Mouse (Mus musculus): Measurements from ENCODE around the gene Casq2. TPM values are rescaled to one million over a fixed set of nuclear protein-coding genes. Genes with fewer than 3 reads are reported as not detected.

Gene Casq2
- polyA plus RNA-seq, 1 experiment from 2014 or later: 1.7 TPM

GRCm38 (mm10) chr3:102062671-102063010 is 23.6 kb upstream of the Casq2 start:
- Histone ChIP-seq H3K9me3 (no peaks in the 10 kb centered on the region), H3K27ac (no peak overlapping the region), H3K27me3 (replicated peaks) (no peaks in the 10 kb centered on the region), H3K4me3 (replicated peaks) (no peak overlapping the region), H3K4me1 (peaks cover 9% of the 10 kb centered on the region; the same call in 1 of the 2 replicates), H3K9ac (no peak overlapping the region), H3K4me2 (no peak overlapping the region), H3K36me3 (no peaks in the 10 kb centered on the region)
- WGBS: 40% methylated on average over 8 of the region's 8 CpGs
- no peak for ATAC-seq (ENCODE audit: insufficient read depth, low FRiP score, low read depth)

DNA sequence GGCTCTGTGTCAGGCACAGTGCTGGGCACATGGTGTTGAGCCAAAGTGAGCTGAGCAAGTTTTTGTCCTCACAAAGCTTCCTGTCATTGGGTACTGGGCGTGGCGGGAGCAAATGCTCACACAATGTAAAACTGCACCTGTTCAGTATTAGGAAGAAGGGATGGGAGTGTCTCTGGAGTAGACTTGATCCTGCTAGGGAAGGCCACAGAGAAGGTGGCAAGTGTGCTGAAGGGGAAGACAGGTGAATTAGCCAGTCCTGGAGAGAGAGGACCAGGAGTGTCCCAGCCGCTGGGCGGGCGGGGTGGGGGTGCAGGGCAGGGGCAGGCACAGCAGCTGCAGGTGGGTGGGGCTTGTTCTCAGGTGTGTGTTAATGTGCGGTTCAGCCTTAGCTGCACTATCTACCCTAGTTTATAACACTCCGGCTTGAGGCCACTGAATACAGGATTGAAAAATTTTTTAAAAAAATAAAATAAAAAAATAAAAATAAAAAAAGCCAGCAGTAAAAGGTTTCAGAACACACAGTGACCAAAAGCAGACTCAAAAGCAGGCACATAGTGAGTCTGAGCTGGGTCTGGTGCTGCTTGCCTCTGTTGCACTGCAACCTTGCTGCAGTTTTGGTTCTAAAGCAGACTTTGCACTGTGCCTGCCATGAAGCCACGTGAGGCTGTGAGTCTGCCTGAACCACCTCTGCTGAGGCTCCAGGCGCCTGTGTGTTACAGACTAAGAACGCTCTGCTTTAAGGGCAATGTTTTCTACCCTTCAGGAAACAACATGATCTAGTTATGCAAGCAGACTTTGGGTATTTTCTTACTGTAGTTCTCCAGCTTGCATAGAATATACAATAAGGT is 22.7 kb upstream of the Casq2 start:
- no peak overlapping the region for H3K9ac ChIP-seq
- no peak overlapping the region for H3K4me3 ChIP-seq (replicated peaks)
- 69% methylated on average over 10 of the region's 10 CpGs for WGBS
- peaks cover 9% of the 10 kb centered on the region; the same call in 1 of the 2 replicates for H3K4me1 ChIP-seq
- ATAC-seq (ENCODE audit: insufficient read depth, low FRiP score, low read depth): peak; percentile 65; the same call in 1 of the 2 replicates
- no peak overlapping the region for H3K4me2 ChIP-seq
- H3K36me3 ChIP-seq: no peaks in the 10 kb centered on the region
- H3K27me3 ChIP-seq (replicated peaks): no peaks in the 10 kb centered on the region
- H3K27ac ChIP-seq: no peak overlapping the region
- H3K9me3 ChIP-seq: no peaks in the 10 kb centered on the region

GRCm38 (mm10) chr3:102064566-102064965 is 21.6 kb upstream of the Casq2 start:
- Histone ChIP-seq H3K27ac (no peak overlapping the region), H3K9ac (no peak overlapping the region), H3K9me3 (no peaks in the 10 kb centered on the region), H3K36me3 (no peaks in the 10 kb centered on the region), H3K4me2 (no peak overlapping the region), H3K4me3 (replicated peaks) (no peak overlapping the region), H3K27me3 (replicated peaks) (no peaks in the 10 kb centered on the region), H3K4me1 (peaks cover 9% of the 10 kb centered on the region; the same call in 1 of the 2 replicates)
- WGBS: 74% methylated on average over 6 of the region's 6 CpGs
- no peak for ATAC-seq (ENCODE audit: insufficient read depth, low FRiP score, low read depth)

DNA sequence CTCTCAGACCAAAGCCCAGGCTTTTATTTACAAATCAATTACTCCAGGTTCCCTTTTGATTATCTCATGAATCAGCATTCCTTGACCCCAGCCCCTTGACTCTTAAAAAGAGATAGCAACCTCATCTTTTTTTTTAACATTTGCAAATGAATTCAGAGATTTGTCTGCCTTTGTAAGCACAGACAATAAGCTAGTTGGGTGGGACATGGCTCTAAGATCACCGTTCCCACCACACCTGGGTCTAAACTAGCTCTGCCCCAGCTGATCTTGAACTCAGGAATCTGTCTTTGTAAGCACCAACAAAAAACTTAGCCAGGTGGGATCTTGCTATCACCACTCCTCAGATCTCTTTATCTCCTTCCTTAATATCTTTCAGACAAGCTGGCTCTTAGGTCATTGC is 18.9 kb upstream of the Casq2 start:
- Histone ChIP-seq H3K27me3 (replicated peaks) (no peaks in the 10 kb centered on the region), H3K4me3 (replicated peaks) (no peak overlapping the region), H3K4me2 (no peak overlapping the region), H3K27ac (no peak overlapping the region), H3K9me3 (no peaks in the 10 kb centered on the region), H3K36me3 (no peaks in the 10 kb centered on the region), H3K9ac (no peak overlapping the region), H3K4me1 (peaks cover 7% of the 10 kb centered on the region; the same call in 1 of the 2 replicates)
- WGBS: 70% methylated on average over 1 of the region's 1 CpGs
- no peak for ATAC-seq (ENCODE audit: insufficient read depth, low FRiP score, low read depth)

GRCm38 (mm10) chr3:102067861-102068260 is 18.4 kb upstream of the Casq2 start:
- Histone ChIP-seq H3K27ac (no peak overlapping the region), H3K36me3 (no peaks in the 10 kb centered on the region), H3K4me3 (replicated peaks) (no peak overlapping the region), H3K27me3 (replicated peaks) (no peaks in the 10 kb centered on the region), H3K9me3 (no peaks in the 10 kb centered on the region), H3K4me1 (0 out of 2 replicates have a peak, but pooled peaks cover 1% of the 10 kb centered on the region), H3K9ac (no peak overlapping the region), H3K4me2 (no peak overlapping the region)
- WGBS: 95% methylated on average over 2 of the region's 2 CpGs
- ATAC-seq (ENCODE audit: insufficient read depth, low FRiP score, low read depth): no peak

DNA sequence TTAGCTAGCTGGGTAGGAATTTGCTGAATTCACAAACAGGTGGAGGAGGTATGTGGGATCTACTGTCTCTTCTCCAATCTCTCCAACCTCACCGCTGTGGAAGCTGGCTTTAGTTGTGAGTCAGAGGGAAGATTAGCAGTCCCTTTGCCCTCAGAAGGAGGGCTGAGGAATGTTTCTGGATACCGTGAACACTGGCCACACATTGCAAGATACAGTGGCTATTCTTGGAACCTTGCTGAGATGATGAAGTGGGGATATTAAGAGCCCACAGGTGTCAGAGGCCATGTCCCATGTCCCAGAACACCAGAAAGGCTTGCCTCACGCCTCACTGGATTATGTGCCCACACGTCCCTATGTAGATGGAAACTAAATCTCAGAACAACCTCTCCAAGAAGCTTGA is 17.0 kb upstream of the Casq2 start:
- Histone ChIP-seq H3K27me3 (replicated peaks) (no peaks in the 10 kb centered on the region), H3K27ac (no peak overlapping the region), H3K4me3 (replicated peaks) (no peak overlapping the region), H3K4me1 (no peaks in the 10 kb centered on the region), H3K9me3 (no peaks in the 10 kb centered on the region), H3K36me3 (no peaks in the 10 kb centered on the region), H3K9ac (no peak overlapping the region), H3K4me2 (no peak overlapping the region)
- no peak for ATAC-seq (ENCODE audit: insufficient read depth, low FRiP score, low read depth)
- 75% methylated on average over 4 of the region's 4 CpGs for WGBS

DNA sequence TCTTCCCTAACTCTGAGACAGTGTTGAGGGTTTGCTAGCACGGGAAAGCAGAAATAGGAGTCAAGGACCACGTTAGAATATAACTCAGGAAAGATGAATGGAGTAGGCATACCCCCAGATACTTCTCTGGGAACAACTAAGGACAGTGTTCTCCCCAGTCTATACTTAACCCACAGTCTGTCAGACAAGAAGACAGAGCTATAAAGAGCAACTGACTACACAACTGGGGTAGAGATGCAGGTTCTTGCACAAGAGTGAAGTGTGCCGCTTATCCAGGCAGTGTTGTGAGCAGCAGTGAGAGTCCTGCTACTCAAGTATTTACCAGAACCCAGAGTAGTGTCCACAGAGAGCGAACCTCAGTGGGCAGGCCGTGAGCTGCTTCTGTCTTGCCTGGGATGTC is 16.5 kb upstream of the Casq2 start:
- Histone ChIP-seq H3K4me3 (replicated peaks) (no peak overlapping the region), H3K36me3 (no peaks in the 10 kb centered on the region), H3K9me3 (no peaks in the 10 kb centered on the region), H3K4me1 (no peaks in the 10 kb centered on the region), H3K27me3 (replicated peaks) (no peaks in the 10 kb centered on the region), H3K27ac (no peak overlapping the region), H3K4me2 (no peak overlapping the region), H3K9ac (no peak overlapping the region)
- ATAC-seq (ENCODE audit: insufficient read depth, low FRiP score, low read depth): no peak
- WGBS: 84% methylated on average over 5 of the region's 5 CpGs

- Histone ChIP-seq H3K4me3 (replicated peaks) (no peak overlapping the region), H3K4me2 (no peak overlapping the region), H3K27me3 (replicated peaks) (no peaks in the 10 kb centered on the region), H3K36me3 (no peaks in the 10 kb centered on the region), H3K4me1 (no peaks in the 10 kb centered on the region), H3K27ac (no peak overlapping the region), H3K9me3 (no peaks in the 10 kb centered on the region), H3K9ac (no peak overlapping the region)
- 82% methylated on average over 7 of the region's 7 CpGs for WGBS
- ATAC-seq (ENCODE audit: insufficient read depth, low FRiP score, low read depth): no peak
Observed at GRCm38 (mm10) chr3:102070360-102070759, 15.9 kb upstream of the Casq2 start.

DNA sequence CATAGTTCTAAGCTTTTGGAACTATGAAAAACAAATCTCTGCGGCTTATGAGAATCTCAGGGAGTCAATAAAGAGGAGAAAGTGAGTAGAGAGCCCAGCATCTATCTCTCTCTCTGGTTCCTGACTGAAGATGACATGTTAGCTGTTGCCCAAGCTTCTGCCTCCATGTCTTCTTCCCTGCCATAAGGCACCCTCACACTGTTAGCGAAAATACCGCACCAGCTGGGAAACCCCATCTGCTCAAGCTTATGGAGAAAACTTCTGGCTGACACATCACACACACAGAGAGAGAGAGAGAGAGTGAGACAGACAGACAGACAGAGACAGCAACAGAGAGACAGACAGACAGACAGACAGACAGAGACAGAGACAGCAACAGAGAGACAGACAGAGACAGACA is 15.2 kb upstream of the Casq2 start:
- ATAC-seq (ENCODE audit: insufficient read depth, low FRiP score, low read depth): no peak
- H3K27ac ChIP-seq: no peak overlapping the region
- no peaks in the 10 kb centered on the region for H3K36me3 ChIP-seq
- H3K4me2 ChIP-seq: no peak overlapping the region
- H3K9ac ChIP-seq: no peak overlapping the region
- H3K9me3 ChIP-seq: no peaks in the 10 kb centered on the region
- WGBS: 93% methylated on average over 3 of the region's 3 CpGs
- no peaks in the 10 kb centered on the region for H3K4me1 ChIP-seq
- no peak overlapping the region for H3K4me3 ChIP-seq (replicated peaks)
- no peaks in the 10 kb centered on the region for H3K27me3 ChIP-seq (replicated peaks)

- H3K27ac ChIP-seq: no peak overlapping the region
- ATAC-seq (ENCODE audit: insufficient read depth, low FRiP score, low read depth): no peak
- H3K4me2 ChIP-seq: no peak overlapping the region
- no peaks in the 10 kb centered on the region for H3K4me1 ChIP-seq
- no peak overlapping the region for H3K9ac ChIP-seq
- no peaks in the 10 kb centered on the region for H3K36me3 ChIP-seq
- 82% methylated on average over 2 of the region's 2 CpGs for WGBS
- H3K4me3 ChIP-seq (replicated peaks): no peak overlapping the region
- H3K9me3 ChIP-seq: no peaks in the 10 kb centered on the region
- no peaks in the 10 kb centered on the region for H3K27me3 ChIP-seq (replicated peaks)
Observed at GRCm38 (mm10) chr3:102079413-102079812, 6.8 kb upstream of the Casq2 start.

- Histone ChIP-seq H3K27me3 (replicated peaks) (no peaks in the 10 kb centered on the region), H3K36me3 (no peaks in the 10 kb centered on the region), H3K27ac (no peak overlapping the region), H3K4me3 (replicated peaks) (no peak overlapping the region), H3K4me2 (no peak overlapping the region), H3K9me3 (no peaks in the 10 kb centered on the region), H3K9ac (no peak overlapping the region), H3K4me1 (0 out of 2 replicates have a peak, but pooled peaks cover 3% of the 10 kb centered on the region)
- peak; percentile 75 for ATAC-seq (ENCODE audit: insufficient read depth, low FRiP score, low read depth)
- WGBS: 15% methylated on average over 3 of the region's 3 CpGs
Observed at GRCm38 (mm10) chr3:102081862-102082261, 4.4 kb upstream of the Casq2 start.

DNA sequence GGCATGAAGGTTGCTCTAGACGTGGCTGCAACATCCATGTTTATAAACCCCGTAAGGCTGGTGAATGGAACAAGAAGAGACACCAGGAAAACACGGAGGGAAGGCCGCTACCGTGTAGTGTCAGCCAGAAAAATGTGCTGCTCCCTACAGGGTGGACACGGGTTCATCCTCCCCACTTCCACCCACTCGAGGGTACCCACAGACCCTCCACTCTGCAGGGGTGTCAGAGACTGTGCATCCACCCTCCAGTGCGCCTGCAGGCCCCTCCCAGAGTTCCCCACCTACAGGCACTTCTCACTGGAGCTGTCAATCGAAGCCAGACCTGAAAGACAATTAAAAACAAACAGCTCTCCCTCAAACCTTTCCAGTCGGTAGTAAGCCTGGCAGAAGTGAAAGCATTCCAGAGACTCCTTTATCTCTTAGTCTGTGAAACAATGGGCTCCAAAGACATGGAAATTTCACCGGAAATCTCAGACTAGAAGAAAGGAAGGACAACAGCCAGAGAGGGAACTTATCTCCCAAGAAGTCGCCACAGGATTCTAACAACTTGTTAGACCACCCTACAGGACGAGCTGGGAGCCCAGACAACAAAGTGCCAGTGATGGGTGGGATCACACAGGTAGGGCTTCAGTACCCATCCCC is 2.5 kb upstream of the Casq2 start:
- no peak overlapping the region for H3K9ac ChIP-seq
- 0 out of 2 replicates have a peak, but pooled peaks cover 3% of the 10 kb centered on the region for H3K4me1 ChIP-seq
- no peak overlapping the region for H3K27ac ChIP-seq
- 41% methylated on average over 13 of the region's 13 CpGs for WGBS
- no peak for ATAC-seq (ENCODE audit: insufficient read depth, low FRiP score, low read depth)
- no peaks in the 10 kb centered on the region for H3K27me3 ChIP-seq (replicated peaks)
- no peak overlapping the region for H3K4me2 ChIP-seq
- H3K9me3 ChIP-seq: no peaks in the 10 kb centered on the region
- H3K4me3 ChIP-seq (replicated peaks): no peak overlapping the region
- H3K36me3 ChIP-seq: no peaks in the 10 kb centered on the region

All from stomach, embryonic 15.5 days (tissue).